Mouse (Mus musculus) brain, adult 10 weeks (tissue): ENCODE measurements around the gene Fbxw5. TPM values are rescaled to one million over a fixed set of nuclear protein-coding genes. Genes with fewer than 3 reads are reported as not detected.

Source experiments
- polyA plus RNA-seq: library from polyadenylated mRNA; stranded (reverse); fragments of 350-450 nt; fragmentation: Illumina TruSeq; extraction: RNeasy Lipid Tissue Mini Kit (QIAGEN cat#74804); gene quantifications from one replicate; pipeline ENCODE4 v1.2.3, GENCODE M21; 2015; ENCODE audit warnings: low read depth, low replicate concordance

Gene Fbxw5
- 96.2 TPM for polyA plus RNA-seq

DNA sequence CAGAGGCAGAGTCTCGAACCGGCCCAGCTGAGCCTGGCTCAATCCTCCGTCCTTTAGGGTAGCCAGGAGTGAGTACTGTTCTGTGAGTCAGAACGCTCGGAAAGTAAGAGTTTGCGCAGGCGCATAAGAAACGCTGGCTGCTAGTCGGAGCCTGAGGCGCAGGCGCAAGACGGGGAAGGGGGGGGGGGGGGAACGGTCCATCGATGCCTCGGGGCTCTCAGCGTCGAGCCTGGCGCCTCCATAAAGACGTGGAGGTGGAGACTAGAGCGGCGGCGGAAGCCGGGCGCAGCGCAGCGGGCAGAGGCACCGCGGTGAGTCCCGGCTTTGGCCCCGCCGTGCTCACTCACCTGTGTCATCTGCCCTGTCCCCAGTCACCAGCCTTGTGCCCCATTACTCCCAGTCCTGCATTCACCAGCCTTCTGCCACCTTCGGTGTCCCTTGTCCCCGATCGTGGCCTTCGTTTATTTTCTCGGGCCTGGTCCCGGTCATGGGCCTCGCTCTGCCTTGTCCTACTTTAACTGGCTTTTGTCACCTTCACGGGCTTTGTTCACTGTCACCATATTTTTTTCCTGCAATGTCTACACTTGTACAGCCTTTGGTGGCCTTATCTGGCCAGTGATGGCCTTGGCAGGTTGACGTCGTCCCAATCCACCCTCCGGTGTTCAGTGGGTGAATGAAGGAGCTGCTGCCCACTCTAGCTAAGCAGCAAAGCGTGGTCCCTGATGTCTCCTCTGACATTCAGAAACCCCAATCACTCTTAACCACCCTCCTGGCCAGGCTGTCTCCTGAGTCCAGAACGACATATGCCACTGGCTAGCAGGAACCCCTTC is at the start of gene Fbxw5:
Fbxw5 (plus strand) TSS at position 175 of the 830 bp plus-strand sequence.

DNA sequence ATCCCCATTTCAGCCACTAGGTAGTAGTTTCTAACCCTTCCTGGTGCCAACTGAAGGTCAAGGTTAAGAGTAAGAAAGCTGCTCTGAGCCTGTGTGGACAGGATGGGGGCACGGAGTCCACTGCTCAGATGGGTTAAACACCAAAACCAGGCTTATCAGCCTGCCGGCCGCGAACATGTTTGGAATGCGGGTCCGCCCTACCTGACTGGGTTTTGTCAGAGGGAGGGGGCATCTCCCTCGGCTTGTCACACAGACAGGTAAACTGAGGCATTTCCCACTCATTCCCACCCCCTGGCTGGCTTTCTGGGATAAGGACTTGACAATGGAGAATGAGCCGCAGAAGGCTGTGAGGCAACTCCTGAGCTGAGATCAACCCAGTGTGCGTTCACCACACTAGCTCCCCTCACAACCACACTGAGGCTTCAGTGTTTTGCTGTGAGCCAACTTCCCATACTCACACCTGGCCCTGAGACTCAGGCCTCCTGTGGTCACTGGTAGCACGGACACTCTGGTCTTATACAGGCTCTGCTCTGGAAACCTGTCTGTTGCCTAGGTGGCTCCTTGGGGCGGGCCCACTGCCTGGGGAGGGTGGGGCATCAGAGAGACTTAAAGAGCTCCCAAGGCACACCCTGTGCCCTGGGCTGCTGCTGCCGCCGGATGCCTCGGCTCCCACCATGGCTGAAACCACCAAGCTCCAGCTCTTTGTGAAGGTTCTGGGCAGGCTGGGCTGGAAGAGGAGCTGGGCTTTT is 44.2 kb upstream of the Fbxw5 start, which contains the start of gene Clic3:
Clic3 (plus strand) TSS at position 634 of the 749 bp plus-strand sequence.

DNA sequence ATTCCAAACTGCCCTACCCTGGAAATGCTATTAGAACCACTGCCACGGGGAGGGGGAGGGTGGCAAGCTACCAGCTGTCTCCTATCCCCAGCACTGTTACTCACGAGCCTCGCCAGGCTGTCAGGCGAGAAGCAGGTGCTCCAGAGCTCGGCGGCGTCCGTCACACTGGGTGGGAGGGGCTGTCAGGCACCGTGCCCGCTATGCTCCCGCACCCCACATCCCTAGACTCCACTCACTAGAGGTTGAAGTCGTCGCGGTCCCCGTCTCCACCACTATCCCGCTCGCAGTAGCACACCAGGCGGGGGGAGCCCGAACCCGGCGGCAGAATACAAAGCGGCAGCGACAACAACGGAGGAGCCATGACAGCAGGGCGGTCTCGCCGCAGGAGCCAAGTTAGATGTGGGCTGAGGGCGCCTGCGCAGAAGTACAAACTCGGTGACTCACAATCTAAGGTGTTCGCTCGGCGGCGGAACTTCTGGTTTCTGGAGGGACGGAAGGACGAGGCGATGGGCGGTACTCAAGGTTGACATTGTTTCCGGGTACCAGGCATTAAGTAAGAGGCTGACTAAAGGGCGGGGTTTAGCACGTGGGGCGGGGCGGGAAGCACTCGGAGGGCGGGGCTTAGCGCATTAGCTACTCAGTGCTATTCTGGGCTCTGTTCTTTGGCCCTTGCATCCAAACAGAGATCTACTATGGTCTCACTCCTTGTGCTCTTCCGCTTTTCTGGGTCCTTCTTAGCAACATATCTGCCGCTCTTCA is 39.8 kb upstream of the Fbxw5 start, which contains the start of gene Paxx:
Paxx (minus strand) TSS at position 544 of the 759 bp plus-strand sequence.

DNA sequence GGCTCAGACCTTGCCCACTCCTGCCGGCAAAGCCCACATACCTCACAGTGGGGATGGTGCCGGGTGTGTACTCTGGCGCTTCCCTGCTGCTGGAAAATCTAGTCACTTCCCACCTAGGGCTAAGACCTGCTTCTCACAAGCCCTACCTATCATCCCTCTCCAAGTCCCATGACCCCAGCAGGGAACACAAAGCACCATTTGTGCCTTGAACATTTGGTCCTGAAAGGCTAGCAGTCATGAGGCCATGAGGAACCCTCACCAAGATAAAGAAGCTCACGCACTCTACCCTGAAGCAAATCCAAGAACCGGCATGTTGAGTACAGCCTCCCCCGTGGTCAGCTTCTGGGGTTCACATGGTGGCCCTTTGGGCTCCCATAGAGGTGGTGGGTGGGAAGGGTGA is 30.6 kb upstream of the Fbxw5 start, which contains the start of gene Ptgds:
Ptgds (minus strand) TSS at position 78 of the 400 bp plus-strand sequence.

DNA sequence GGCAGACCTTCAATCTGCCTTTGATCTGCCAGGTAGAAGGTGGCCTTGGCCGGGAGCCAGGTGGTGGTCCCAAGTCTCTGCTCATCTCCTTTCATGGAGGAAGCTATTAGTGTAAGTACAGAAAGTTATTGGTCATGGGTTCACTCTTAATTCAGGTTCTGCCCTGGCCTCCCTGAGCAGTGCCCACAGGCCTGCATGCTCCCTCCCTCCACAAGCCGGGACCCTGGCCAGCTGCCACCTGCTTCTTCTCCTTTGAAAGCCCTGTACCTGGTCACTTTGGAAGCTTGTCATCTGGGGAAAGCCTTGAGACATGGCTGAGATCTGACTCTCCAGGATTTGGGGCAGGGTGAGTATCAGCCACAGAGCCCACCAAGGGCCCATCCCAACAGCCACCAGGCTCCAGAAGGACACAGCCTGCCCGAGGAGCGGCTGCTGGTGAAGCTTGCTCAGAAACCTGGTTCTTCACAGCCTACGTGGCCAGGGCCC is 7.0 kb upstream of the Fbxw5 start, which contains the start of gene Lcn12:
Lcn12 (minus strand) TSS at position 436 of the 486 bp plus-strand sequence.

DNA sequence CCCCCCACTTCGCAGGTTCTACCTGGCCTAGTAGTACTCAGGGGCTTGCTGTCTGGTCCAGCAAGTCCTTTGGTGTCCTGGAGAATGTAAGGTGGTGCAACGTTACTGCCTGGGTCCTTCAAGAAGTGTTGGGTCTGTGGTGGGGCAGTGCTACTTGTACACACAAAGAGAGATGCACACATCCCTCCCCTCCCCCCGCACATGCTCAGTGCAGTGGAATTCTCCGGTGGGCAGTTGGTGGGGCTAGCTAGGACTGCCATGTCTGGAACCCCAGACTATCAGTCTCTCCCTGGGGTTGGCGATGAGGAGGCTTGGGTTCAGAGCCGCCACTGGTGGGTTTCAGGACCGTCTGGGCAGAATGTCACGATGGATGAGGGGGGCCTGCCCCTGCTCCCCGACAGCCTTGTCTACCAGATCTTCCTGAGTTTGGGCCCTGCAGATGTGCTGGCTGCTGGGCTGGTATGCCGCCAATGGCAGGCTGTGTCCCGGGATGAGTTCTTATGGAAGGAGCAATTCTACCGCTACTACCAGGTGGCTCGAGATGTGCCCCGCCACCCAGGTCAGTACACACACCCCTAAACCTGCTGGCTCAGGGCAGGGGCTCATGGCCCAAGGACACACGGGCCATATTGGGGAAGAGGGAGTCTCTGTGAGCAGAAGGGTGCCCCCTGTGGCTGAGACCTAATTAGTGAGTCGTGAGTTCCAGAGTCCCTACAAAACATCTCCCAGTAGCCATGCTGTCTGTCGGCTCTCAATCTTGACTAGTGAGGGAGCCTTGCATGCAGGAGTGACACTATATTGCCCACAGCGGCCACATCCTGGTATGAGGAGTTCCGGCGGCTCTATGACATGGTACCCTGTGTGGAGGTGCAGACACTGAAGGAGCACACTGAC is 1.3 kb downstream of the Fbxw5 start, which contains the start of gene C8g:
C8g (minus strand) TSS at position 127 of the 894 bp plus-strand sequence.

DNA sequence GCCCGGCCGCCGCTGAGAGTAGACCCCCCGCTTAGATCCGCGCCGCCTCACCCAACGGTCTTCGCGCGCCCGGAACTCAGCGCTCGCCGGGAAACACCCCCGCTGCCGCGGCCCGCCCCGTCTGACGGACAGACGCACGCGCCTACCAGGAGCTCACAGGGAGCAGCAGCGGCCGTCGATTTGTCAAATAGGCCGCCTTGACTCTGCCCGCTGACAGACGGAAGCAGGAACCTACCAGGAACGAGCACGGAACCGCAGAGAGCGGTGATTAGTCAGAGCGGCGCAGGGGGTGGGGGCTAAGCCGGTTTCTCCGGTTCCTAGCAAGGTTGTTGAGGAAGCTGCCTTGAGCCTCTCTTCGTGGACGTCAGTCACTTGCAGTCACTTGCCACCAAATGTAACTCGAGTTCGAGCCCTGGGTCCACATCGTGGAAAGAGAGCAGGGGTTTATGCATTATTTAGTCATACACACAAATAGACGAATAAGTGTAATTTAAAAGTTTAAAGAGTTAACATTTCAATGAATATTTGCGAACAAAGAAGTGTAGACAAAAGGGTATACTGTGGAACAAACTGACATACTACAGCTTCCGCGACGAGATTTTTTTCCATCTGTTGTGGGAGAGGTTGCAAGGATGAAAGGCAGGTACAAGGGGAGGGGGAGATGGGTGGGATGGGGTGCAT is 46.4 kb downstream of the Fbxw5 start, which contains the start of gene Traf2:
Traf2 (minus strand) TSS at position 130 of the 681 bp plus-strand sequence.

Other genes with a start within 250 kb of the Fbxw5 start
- gene Tmem203, start 245.3 kb upstream of the Fbxw5 start, polyA plus RNA-seq, result 19.6 TPM
- 23.4 TPM for gene Tprn, start 238.1 kb upstream of the Fbxw5 start, polyA plus RNA-seq
- gene Ssna1, start 228.3 kb upstream of the Fbxw5 start, polyA plus RNA-seq, result 92.1 TPM
- gene Anapc2, start 228.3 kb upstream of the Fbxw5 start, polyA plus RNA-seq, result 89.9 TPM
- not detected for gene Tmem210, start 212.6 kb upstream of the Fbxw5 start, polyA plus RNA-seq
- gene Lrrc26, start 210.8 kb upstream of the Fbxw5 start, polyA plus RNA-seq, result not detected
- 267 TPM for gene Grin1, start 181.6 kb upstream of the Fbxw5 start, polyA plus RNA-seq
- 51.8 TPM for gene Man1b1, start 168.4 kb upstream of the Fbxw5 start, polyA plus RNA-seq
- gene Dpp7, start 144.4 kb upstream of the Fbxw5 start, polyA plus RNA-seq, result 38.1 TPM
- 27.2 TPM for gene Uap1l1, start 135.1 kb upstream of the Fbxw5 start, polyA plus RNA-seq
- gene Sapcd2, start 128.4 kb upstream of the Fbxw5 start, polyA plus RNA-seq, result 2.5 TPM
- 11.2 TPM for gene Entpd2, start 104.9 kb upstream of the Fbxw5 start, polyA plus RNA-seq
- gene Npdc1, start 101.4 kb upstream of the Fbxw5 start, polyA plus RNA-seq, result 274 TPM
- gene Fut7, start 77.5 kb upstream of the Fbxw5 start, polyA plus RNA-seq, result 1.1 TPM
- gene Abca2, start 72.0 kb upstream of the Fbxw5 start, polyA plus RNA-seq, result 105 TPM
- not detected for gene Clic3, start 43.9 kb upstream of the Fbxw5 start, polyA plus RNA-seq
- gene Paxx, start 39.7 kb upstream of the Fbxw5 start, polyA plus RNA-seq, result 96.2 TPM
- 2,295 TPM for gene Ptgds, start 30.7 kb upstream of the Fbxw5 start, polyA plus RNA-seq
- not detected for gene Lcn12, start 6.8 kb upstream of the Fbxw5 start, polyA plus RNA-seq
- 1.9 TPM for gene C8g, start 969 bp downstream of the Fbxw5 start, polyA plus RNA-seq
- gene Traf2, start 46.2 kb downstream of the Fbxw5 start, polyA plus RNA-seq, result 10.6 TPM
- 365 TPM for gene Edf1, start 57.1 kb downstream of the Fbxw5 start, polyA plus RNA-seq
- 0.95 TPM for gene Mamdc4, start 74.1 kb downstream of the Fbxw5 start, polyA plus RNA-seq
- gene Phpt1, start 74.5 kb downstream of the Fbxw5 start, polyA plus RNA-seq, result 94.8 TPM
- gene Ajm1, start 81.0 kb downstream of the Fbxw5 start, polyA plus RNA-seq, result 44.4 TPM
- gene Rabl6, start 107.8 kb downstream of the Fbxw5 start, polyA plus RNA-seq, result 145 TPM
- not detected for gene Ccdc183, start 116.9 kb downstream of the Fbxw5 start, polyA plus RNA-seq
- 54.0 TPM for gene Tmem141, start 121.3 kb downstream of the Fbxw5 start, polyA plus RNA-seq
- 0.79 TPM for gene Fcna, start 127.3 kb downstream of the Fbxw5 start, polyA plus RNA-seq
- gene Lcn8, start 152.4 kb downstream of the Fbxw5 start, polyA plus RNA-seq, result not detected
- gene Lcn5, start 157.2 kb downstream of the Fbxw5 start, polyA plus RNA-seq, result not detected
- not detected for gene Lcn6, start 176.0 kb downstream of the Fbxw5 start, polyA plus RNA-seq
- gene Lcn10, start 182.0 kb downstream of the Fbxw5 start, polyA plus RNA-seq, result not detected
- gene Obp2a, start 199.3 kb downstream of the Fbxw5 start, polyA plus RNA-seq, result not detected
- gene Bmyc, start 206.0 kb downstream of the Fbxw5 start, polyA plus RNA-seq, result 81.8 TPM
- gene Obp2b, start 236.3 kb downstream of the Fbxw5 start, polyA plus RNA-seq, result not detected